Mouse (Mus musculus) ovary, postnatal 36 days (tissue): Measurements from ENCODE around the gene Ppp1r9b.

Source experiments
- DNase-seq: peaks from one replicate; pipeline ENCODE4 v3.0.0; 2022; ENCODE audit warnings: low spot score, mixed read lengths

Gene Ppp1r9b

DNA sequence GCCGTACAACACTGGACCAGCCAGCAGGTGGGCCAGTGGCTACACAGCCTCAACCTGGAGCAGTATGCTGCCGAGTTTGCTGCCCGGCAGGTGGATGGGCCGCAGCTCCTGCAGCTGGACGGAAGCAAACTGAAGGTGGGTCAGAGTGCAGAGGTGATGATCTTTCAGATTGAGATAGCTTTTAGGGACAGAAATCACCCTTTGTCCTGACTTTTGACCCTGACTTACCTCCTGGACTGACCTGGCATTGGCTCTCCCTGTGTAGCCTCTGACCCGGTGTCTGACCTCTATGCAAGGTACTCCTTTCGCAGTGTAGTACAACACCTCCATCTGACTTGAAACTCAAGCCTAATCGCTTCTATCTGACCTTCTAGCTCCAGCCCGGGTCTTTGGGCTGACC is 32.6 kb downstream of the Ppp1r9b start:
- no peak for DNase-seq

DNA sequence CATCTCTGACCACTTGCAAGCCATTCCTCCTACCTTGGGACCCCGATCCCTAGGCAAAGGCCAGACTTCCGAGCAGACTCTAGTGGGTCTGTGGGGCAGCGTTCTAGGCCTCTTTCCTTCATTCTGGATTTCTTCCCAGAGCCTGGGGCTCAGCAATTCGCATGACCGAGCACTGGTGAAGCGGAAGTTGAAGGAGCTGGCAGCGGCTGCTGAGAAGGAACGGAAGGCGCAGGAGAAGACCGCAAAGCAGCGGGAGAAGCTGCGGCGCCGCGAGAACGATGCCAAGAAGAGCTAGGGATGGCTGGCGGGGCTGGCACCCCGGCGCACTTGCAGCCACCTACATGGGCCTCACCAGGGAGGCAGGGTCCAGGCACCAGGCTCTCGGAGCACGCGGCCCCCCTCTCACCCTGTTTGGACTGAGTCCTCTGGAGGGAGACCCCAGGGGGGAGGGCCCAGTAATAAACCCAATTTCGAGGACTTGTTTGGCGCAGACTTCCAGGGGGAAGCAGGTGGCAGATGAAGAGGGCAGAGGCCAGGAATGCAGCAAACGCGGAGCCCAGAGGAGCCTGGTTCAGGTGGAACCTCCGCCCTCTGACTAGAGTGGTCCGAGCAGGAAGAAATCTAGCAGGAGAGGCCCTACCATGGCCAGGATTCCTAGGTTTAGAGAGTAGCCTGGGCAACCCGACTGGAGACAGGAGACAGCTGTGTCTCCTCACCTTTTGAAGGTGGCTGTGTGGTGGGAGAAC is 33.8 kb downstream of the Ppp1r9b start:
- DNase-seq = no peak

DNA sequence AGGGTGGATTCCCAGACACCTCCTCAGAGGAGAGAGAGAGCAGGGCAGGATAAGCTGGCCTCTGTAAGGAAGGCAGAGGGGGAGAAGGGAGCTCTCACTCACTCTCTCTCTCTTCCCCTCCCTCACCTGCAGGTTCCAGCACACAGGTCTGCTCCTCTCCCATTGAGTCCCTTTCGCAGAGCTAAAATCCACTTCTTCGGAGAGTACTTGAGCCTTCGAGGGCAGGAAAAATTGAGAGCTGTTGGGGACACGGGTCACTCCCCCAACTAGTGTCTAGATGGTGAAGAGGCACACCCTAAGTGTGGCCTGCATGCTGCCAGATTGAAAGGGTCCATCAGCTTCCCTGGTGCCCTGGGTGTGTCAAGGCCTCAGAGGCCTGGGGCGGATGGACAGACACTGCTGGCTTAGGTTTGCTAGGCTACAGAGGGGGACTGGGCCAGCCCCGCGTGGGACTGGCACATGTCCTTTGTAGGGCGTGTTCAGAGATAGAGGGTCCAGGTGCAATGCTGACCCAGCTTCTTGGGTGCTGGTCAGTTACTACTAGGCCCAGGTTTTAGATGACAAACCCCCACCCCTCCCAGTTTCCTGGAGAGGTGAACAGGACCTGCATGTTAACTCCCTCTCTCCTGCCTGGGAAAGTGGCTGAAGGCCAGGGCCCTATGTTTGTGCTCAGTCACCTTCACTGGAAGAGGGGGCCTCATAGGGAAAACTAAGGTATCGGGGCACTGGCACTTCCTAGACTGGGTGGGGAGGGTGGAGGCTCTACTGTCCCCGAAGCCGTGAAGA is 34.6 kb downstream of the Ppp1r9b start:
- no peak for DNase-seq

DNA sequence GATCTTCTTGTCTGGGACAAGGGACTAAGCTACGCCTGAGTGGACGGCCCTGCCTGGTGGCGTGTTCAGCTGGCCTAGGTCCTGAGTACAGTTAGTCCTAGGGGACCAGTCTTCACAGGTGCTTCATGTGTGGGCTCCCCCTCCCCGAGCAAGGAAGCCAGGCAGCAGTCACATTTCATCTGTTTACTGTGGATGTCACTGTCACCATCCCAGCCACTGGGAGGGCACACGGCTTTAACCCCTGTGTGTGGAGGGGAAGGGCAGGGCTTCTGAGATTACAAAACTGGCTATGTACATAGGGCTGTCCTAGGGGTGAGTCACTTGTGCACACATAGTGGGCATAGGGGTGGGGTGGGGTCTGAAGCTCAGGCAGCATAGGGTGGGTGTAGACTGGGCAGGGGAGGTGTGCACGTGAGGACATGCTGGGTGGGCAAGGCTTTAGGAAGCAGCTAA is 35.3 kb downstream of the Ppp1r9b start:
- no peak for DNase-seq

DNA sequence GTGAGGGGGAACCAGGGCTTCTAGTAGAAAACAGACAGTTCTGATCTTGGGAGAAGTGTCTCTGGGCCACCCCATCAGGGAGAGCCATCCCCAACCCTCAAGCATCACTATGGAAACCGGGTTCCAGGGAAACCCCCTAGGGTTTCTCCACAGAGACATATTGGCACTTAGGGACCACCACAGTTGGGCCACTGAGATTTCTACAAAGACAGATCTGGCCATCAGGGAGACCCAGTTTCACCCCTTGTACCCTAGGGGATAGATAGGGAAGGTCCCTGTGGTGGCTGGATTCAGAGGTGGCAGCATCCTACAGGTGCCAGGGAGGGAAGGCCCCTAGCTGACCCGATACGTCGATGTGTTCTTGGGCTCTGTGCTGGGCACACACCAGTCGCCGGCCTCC is 36.0 kb downstream of the Ppp1r9b start:
- DNase-seq = no peak

DNA sequence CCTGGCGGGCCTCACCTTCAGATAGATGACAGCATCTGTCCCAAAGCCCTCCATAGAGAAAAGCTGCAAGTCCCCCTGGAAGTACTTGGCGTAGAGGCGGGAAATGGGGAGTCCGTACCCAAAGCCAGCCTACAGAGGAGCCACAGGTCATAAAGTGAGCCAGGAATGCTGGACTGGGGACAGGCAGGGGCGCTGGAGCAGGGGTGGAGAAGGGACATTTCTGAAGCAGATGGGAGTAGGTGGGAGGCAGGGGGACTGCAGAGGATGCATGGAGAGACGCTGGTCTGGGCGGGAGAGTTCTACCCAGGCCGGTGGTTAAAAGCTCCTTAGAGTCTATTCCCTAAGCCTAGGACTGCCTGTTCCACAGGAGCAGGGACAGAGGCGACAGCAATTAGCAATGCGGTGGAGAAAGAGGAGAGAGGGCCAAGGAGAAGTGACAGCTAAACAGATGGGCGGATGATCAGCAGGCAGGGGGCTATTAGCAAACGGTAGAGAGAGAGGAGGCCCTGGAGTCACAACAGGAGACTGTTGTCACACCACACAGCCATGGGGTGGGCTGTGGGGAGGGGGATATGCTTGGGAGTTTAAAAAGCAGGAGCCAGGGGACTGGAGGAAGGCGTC is 37.1 kb downstream of the Ppp1r9b start:
- no peak for DNase-seq

DNA sequence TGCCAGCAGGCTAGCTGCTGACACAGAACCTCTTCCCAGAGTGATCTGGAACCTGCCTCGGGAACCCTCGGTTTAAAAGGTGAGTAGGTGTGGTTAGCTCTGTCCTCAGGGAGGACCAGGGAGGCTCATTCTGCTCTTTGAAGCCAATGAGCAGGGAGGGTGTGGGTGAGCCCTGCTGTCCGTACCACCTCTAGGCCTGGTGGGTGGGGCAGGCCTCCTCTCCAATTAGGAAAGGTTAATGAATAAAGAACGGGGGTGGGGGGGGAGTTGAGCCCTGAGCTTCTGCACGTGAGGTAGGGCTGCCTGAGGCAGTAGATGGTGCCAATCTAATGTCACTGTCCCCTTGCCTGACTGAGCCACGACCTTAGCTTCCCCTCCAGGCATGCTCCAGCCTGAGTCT is 42.1 kb downstream of the Ppp1r9b start:
- no peak for DNase-seq

DNA sequence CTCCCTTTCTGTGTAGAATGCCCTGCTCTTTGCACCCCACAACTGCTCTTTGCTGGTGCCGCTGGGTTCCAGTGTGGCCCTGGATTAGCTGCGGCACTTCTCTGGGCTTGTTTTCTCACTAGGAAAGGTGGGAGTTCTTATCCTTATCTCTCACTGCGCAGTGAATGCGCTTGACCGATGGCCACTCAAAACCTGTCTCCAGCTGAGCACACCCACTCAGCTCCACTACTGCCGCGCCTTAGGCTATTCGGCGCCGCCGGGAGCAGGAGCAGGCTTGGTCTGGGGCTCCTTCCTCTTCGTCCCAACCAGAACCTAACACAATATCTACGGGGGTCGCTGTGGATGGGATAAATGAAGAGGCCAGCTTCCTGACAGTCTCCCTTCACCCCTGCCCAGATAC is 42.8 kb downstream of the Ppp1r9b start:
- no peak for DNase-seq

DNA sequence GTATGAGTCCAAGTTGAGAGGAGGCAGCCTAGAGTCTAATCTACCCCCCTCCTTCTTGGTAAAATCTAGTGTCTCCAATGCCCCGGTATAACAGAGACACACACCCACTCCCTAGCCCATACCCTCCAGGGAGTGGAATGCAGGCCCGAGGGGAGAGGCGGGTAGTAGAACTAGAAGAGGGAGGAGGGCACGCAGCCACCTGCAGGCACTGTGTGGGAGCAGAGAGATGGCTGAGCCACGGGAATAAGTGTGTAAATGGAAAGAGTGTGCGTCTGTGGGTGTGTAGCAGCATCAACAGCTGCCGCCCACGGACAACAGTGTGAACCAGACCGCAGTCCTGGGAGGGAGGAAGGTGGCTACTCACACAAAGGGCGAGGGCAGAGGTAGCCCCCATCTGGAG is 44.1 kb downstream of the Ppp1r9b start:
- DNase-seq = no peak

DNA sequence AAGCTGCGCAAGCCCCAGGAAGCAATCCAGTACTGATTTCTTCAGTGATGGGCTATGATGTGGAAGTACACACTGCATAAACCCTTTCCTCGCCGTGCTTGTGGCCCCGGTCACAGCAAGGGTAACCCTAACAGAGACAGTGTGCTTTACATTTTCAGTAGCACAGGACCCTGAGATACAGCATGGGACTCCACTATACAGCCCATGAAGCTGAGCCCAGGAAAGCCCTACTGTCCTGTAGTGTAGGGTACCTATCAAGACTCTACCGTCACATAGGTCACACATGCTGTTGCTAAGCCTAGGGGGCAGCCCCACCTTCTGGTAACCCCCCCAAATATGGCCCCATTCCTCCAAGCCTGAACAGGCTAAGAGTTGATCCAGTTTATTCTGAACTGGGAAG is 45.7 kb downstream of the Ppp1r9b start:
- DNase-seq = no peak

DNA sequence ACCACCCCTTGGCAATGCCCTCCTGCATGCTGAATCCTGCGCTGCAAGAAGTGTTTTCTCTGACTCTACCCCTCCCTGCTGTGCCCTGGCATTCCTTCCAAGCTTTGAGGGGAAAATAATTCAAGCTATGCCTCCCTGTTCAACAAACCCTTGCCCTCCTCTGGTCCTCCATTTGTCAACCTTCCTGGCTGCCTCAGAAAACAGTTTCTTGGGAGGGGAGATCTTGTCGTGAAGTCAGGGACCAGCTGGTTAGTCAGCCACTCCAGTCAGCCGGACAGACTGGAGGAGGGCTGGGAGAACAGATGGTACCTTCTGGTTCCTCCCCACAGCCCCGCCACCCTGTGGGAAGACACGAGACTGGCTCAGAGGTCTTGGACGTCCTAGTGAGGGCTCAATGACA is 46.5 kb downstream of the Ppp1r9b start:
- no peak for DNase-seq

DNA sequence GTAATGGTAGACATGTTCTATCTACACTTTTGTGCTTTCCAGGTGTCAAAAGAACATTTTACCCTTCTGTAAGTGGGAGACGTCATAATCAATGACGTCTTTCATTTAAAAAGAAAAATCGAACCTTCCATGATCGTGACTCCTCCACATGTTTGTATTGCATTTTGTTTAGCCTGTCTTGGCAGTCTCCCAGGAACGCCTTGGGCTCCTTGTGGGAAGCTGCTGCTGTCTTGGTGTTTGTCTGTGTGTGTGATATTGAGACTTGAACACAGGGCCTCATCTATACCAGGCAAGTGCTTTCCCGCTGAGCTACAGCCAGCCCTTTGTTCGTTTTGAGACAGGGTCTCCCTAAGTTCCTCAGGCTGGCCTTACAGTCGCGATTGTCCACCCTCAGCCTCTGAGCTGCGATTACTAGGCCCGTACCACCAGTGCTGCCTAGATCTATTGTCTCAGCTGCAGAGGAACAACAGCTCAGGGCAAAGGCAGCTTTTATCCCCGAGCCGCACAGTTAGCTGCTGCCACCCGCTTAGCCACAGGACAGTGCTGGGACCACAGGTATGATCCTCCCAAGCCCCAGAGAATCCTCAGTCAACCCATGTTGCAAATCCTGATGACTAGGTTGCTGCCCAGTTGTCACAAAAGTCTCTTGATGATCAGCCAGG is 47.5 kb downstream of the Ppp1r9b start:
- DNase-seq = no peak

DNA sequence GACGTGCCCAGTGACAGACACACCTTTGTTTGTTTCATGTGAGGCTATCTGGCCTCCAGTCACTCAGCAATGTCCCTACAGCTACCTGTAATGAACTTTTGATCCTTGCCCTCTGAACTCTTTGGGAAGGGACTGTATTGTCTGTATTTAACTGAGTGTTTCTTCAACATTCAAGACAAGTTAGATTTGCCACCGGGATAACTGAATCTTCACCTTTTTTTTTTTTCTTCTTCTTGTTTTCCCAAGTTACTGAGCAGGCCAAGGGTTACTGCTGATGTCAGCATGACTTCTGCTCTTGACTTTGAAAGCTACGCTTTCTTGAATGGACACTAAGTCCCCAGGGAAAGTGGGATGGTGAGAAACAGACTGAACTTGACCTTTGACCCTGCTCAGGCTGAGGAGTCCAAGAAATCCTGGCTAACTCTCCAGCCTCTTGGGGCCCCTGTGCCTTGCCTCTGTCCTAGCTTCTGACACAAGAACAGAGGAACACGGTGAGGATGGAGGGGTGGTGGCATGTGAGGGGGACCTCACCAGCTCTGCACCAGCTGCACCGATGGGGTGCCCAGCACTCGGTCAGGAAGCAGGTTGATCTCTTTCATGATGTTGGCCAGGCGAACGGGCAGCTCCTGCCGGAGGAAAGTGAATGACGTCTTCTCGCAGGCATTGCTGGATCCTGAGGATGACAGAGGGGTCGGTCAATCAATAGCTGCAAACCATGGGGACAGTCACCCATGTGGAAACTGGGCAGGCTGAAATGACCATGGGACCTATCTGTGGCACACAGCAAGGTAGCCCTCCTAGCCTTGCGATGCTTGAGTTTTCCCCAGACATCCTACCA is 48.2 kb downstream of the Ppp1r9b start:
- no peak for DNase-seq

DNA sequence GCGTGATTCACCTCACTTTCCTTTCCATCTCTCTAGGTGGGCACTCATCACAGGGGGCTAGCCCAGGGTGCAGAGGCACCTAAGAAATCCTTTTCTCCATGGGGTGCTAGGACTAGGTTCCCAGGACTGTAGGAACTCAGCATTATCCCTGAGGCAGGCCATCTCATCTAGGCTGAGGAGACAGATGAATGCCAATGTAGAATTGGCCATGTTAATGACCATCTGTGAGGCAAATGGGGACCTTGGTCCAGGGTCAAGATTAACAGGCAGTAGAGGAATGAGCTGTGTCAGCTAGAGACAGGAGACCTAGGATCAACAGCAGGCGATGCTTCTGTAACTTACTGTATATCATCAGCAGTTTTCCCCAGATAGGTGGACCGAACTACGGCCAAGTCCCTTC is 48.9 kb downstream of the Ppp1r9b start:
- no peak for DNase-seq

DNA sequence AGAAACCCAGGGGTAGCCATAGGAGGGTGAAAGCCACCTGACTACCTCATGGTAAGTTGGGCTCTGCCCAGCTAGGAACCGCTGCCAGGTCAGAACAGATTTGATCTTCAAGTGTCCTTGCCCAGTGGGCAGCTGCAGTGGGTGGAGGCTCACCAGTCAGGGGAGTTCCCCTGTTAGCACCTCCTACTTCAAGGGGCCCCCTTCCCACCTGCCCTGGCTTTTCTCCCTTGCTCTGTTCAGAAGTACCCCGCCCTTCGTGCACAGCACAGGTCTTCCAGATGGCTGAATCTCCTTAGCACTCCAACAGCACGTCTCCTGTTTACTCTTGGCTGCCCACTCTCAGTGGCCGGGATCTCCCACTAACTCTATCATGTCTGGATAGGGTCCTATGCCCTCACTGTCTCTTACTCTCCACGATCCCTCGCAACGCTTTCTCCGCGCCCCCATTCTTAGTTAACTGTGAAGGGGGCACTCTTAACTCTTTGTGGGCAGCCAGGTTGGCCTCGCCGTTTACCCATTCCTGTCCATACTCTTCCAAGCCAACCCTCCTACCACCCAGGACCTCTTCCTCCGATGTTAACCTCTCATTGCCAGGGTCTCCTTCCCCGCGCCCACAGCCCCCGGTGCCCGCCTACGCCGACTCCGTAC is 49.8 kb downstream of the Ppp1r9b start:
- peak; percentile 68 for DNase-seq

DNA sequence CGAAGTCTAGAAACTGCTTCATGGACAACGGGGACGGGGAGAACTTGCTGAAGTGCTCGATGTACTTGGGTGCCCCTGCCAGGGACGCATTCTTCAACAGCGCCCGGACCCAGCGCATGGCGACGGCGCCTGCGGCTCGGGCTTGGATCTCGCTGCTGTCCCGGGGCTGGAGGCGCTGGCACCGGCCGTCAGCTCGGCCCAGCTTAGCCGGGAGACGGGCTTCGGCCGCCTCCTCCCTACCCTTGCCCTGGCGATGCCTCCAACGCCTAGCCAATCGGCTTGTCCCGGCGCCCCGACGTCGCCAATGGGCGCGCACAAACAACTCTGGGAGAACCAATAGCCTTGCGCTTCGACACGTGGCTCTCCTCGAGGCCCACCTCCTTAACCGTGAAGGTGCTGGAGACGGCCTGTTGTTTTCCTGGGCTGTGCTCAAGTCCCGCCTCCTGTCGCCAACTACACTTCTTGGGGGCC is 50.3 kb downstream of the Ppp1r9b start, which contains the start of gene Pdk2:
TSS of gene Pdk2 (minus strand) at position 216 of the 471 bp plus-strand sequence.
- peak; percentile 95 for DNase-seq

DNA sequence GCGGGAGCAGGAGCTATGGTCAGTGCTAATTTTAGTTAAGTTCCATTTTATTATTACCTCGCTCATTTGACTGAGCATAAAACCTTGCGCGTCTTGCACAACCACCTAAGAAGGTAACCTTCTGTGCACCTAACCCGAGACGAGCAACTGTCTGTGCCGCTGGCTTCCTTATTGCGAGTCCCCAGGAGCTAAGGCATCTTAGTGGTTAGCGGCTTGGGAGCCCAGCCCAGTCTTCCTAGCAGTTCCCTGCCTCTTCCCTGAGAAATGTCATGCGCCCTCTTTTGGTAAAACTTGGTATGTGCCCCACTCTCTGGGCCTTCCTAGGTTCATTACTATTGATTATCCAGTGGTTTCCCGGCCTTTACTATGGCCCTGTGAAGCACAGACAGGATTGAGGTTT is 51.3 kb downstream of the Ppp1r9b start:
- DNase-seq = peak; percentile 69

DNA sequence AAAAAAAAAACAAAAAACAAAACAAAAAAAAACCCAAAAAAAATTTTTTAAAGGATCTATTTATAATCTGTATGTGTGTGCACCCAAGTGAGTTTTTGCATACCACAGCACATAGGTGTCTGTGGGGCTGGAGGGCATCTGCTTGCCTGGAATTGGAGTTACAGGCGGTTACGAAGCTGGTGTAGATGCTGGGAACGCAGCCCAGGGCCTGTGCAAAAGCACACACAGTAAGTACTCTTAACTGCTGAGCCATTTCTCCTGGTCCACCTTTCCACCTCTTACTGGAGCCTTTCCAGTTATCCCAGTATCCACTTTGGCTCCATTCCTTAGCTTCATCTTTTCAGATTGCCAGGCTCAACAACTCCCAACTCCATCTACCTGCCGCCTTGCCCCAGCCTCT is 52.2 kb downstream of the Ppp1r9b start:
- DNase-seq = no peak

DNA sequence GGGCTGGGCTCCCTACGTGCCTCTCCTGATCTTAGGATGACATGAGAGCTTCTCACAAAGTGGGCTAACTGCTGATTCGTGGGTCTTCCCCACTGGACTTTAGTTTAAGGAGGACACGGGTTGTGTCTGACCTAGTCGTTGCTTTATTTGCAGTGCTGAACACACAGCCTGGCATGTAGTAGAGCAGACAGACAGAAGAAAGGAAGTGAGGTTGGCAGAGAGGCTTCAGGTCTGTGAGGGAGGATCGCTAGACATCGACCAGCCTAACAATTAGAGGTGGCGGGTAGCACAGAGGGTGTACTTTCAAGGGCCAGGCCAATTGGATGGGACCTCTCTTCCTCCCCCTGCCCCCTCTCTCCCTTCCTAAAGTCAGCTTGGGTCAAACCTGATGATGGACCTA is 52.8 kb downstream of the Ppp1r9b start:
- DNase-seq = no peak

DNA sequence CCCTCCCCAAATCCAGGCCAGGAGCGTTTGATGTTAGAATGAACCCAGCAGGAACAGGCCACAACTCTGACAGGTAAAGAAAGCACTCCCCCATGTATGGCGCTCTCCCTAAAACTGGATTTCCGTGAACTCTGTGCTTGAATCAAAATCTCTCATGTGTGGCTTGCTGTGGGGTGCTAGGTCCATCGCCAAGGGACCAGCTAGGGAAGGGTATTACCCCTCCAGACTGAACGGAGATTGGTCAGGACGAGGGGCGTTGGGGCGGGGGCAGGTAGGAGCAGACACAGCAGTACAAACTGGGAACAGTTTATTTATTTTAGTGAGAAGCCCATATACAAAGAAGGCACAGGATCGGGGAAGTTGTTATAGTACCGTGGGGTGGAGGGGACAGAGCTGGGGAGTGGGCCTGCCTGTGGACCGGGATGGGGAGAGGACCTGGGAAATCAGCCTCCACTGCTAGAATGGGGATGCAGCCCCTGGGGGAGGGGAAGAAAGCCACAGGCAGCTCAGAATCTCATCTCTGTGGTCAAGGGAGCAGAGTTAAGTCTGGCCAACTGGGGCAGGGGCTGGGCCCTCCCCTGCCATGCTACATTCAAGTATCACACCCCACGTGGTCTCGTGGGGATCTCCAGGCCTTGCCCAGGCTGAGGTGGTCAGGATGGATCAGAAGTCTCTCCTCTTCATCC is 53.5 kb downstream of the Ppp1r9b start:
- no peak for DNase-seq
